Mouse (Mus musculus) intestine, postnatal 0 days (tissue): ENCODE results near the gene Gm21987. TPM values are rescaled to one million over a fixed set of nuclear protein-coding genes. Genes with fewer than 3 reads are reported as not detected.

Experiments used
- ATAC-seq: fragments of 200-750 bp; cut with Nextera tagmentation; 2 replicates; pipeline ENCODE4 v1.8.0; 2017; ENCODE audit warnings: mild to moderate bottlenecking, moderate TSS enrichment, moderate library complexity
- H3K27ac ChIP-seq: fragments of 300-500 bp; sonication (generic); 2 replicates; pipeline ENCODE4 v1.5.1; 2014; ENCODE audit warnings: mild to moderate bottlenecking, low read depth, low read length, moderate library complexity
- H3K27me3 ChIP-seq: fragments of 300-500 bp; sonication (generic); replicated peaks from 2 replicates; pipeline ENCODE4 v1.6.1; 2014; ENCODE audit warnings: low read length, mixed read lengths; ENCODE audit not compliant: control insufficient read depth, insufficient read depth
- H3K36me3 ChIP-seq: fragments of 300-500 bp; sonication (generic); 2 replicates; pipeline ENCODE4 v1.6.1; 2014; ENCODE audit warnings: mild to moderate bottlenecking, moderate library complexity; ENCODE audit not compliant: control insufficient read depth, insufficient read depth
- H3K4me1 ChIP-seq: fragments of 300-500 bp; sonication (generic); replicated peaks from 2 replicates; pipeline ENCODE4 v1.6.1; 2014; ENCODE audit warnings: antibody characterized with exemption, low read length, mixed read lengths; ENCODE audit not compliant: control insufficient read depth, insufficient read depth
- H3K4me2 ChIP-seq: fragments of 300-500 bp; sonication (generic); replicated peaks from 2 replicates; pipeline ENCODE4 v1.6.1; 2014; ENCODE audit warnings: low read depth, mild to moderate bottlenecking, moderate library complexity
- H3K4me3 ChIP-seq: fragments of 300-500 bp; sonication (generic); 2 replicates; pipeline ENCODE4 v1.5.1; 2014; ENCODE audit warnings: low read depth, low read length
- H3K9ac ChIP-seq: fragments of 300-500 bp; sonication (generic); 2 replicates; pipeline ENCODE4 v1.6.1; 2014; ENCODE audit warnings: mild to moderate bottlenecking, low read depth, low read length
- H3K9me3 ChIP-seq: fragments of 300-500 bp; sonication (generic); 2 replicates; pipeline ENCODE4 v1.6.1; 2016; ENCODE audit warnings: mixed run types; ENCODE audit not compliant: control insufficient read depth
- CTCF ChIP-seq: sonication (generic); IDR thresholded peaks from 2 replicates; pipeline ENCODE4 v1.5.1; 2016; ENCODE audit warnings: low read depth, mild to moderate bottlenecking, control low read depth, antibody characterized with exemption, moderate library complexity
- WGBS: fragments of 180-500 bp; shearing (Covaris S2); extraction: QIAGEN DNeasy Blood & Tissue Kit; methylation state at CpG from one replicate; pipeline ENCODE4 v1.1.7; 2014; 5-methylcytosine and 5-hydroxymethylcytosine counted together
- polyA plus RNA-seq: library from polyadenylated mRNA; unstranded; fragments of >200 nt; fragmentation: Nextera tagmentation; extraction: Ambion mirVana; gene quantifications from 2 replicates; pipeline ENCODE4 v1.2.1, GENCODE M21; 2015

Gene Gm21987
- polyA plus RNA-seq, 1 experiment from 2014 or later = 0.38 TPM

DNA sequence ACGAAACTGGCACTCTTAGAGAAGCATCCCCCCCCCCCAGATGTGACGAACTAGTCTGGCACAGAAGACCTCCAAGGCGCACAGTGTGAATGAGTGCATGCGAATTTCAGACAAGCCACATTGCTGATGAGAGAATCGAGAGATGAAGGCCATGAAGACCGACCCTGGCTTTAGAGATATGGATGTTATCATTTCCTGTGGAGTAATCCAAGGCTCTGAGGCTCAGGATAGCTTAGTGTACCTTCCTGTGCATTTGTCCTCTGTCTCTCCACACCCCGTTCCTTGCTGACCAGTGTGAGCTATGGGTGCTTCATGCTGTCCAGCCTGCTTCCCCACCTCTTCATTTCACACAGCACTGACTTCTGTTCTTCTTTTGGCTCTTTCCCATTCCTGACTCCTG is 28.3 kb downstream of the Gm21987 start:
- Histone ChIP-seq H3K27me3 (no peaks in the 10 kb centered on the region), H3K27ac (no peak overlapping the region), H3K9me3 (no peaks in the 10 kb centered on the region), H3K36me3 (no peaks in the 10 kb centered on the region), H3K4me1 (peaks cover 6% of the 10 kb centered on the region; the same call in 1 of the 2 replicates), H3K9ac (no peak overlapping the region), H3K4me2 (no peak overlapping the region), H3K4me3 (no peak overlapping the region)
- no peak for ATAC-seq
- TF ChIP-seq CTCF = no peak
- 80% methylated on average over 7 of the region's 7 CpGs for WGBS

DNA sequence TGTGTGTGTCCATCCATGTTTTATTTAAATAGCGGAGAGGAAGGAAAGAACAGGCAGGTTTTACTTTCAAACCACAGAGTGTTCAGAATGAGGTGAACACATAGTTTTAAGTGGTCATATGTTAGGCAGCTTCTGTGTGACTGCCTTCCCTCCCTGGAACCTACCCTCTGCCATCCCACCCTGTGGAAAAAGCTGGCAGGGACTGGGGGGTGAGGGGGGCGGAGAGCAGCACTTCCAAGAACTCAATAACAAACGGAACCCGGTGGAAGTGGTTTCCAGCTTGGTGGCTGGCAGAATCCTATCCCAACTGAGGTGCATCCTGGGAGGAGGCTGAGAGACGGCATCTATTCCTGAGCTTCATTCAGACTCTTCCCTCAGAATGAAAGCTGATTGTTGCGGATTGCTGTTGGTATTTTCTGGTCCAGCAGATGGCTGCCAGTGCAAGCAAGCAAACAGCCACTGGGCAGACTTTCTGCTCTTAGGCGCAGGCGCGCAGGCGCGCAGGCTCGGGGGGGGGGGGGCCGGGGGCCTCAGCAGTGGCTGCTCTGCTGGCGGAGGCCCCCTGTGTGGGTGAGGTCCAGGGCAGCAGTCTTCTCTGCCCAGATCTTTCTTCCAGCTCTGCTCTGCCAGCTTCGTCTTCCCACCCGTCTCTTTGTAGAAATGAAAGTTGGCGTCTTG is 29.5 kb downstream of the Gm21987 start:
- H3K9ac ChIP-seq = peak overlapping the region; percentile 23; the same call in 1 of the 2 replicates
- no peaks in the 10 kb centered on the region for H3K9me3 ChIP-seq
- peak overlapping the region; percentile 60 for H3K4me2 ChIP-seq
- no peak overlapping the region for H3K27ac ChIP-seq
- H3K27me3 ChIP-seq = no peaks in the 10 kb centered on the region
- ATAC-seq = peak; percentile 45; the same call in 1 of the 2 replicates
- H3K4me3 ChIP-seq = peak overlapping the region; percentile 24; the same call in 1 of the 2 replicates
- peaks cover 6% of the 10 kb centered on the region; the same call in 1 of the 2 replicates for H3K4me1 ChIP-seq
- WGBS = 36% methylated on average over 11 of the region's 17 CpGs
- H3K36me3 ChIP-seq = no peaks in the 10 kb centered on the region
- peak; percentile 70 for TF ChIP-seq CTCF

DNA sequence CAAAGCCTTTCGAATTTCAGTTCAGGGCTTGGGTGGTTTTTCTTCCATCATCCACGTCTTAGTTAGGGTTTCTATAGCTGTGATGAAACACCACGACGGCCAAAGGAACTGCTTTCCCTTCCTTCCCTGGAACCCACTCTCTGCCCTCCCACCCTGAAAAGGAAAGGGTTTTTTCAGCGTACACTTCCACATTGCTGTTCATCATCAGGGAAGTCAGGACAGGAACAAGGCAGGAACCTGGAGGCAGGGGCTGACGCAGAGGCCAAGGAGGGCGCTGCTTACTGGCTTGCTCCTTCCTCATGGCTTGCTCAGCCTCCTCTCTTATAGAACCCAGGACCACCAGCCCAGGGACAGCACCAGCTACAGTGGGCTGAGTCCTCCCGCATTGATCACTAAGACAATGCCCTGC is 30.0 kb downstream of the Gm21987 start:
- 0 out of 2 replicates have a peak, but pooled peaks have one; percentile 25 for ATAC-seq
- no peak for TF ChIP-seq CTCF
- Histone ChIP-seq H3K27ac (no peak overlapping the region), H3K9ac (peak overlapping the region; percentile 23; the same call in 1 of the 2 replicates), H3K4me3 (peak overlapping the region; percentile 24; the same call in 1 of the 2 replicates), H3K27me3 (no peaks in the 10 kb centered on the region), H3K36me3 (no peaks in the 10 kb centered on the region), H3K9me3 (no peaks in the 10 kb centered on the region), H3K4me1 (peaks cover 6% of the 10 kb centered on the region; the same call in 1 of the 2 replicates), H3K4me2 (peak overlapping the region; percentile 60)
- 48% methylated on average over 8 of the region's 8 CpGs for WGBS

DNA sequence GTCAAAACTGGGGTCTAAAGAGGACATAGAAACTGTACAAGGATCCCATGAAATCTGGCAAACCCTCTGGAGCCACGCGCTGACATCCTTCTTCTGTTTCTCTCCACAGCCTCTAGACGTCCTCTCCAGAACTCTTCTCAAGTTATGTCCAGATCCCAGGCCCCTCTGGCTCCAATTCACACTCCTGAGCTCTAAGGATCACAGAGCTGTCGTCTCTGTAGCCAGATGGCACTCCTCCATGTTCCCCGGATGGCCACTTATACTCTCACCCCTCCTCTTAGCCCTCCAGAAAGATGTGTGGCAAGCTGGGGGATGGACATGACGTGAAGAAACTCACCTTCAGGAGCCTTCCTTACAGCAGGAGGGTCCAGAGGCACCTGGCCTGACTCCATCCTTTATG is 30.7 kb downstream of the Gm21987 start:
- Histone ChIP-seq H3K36me3 (no peaks in the 10 kb centered on the region), H3K4me1 (peaks cover 6% of the 10 kb centered on the region; the same call in 1 of the 2 replicates), H3K4me2 (no peak overlapping the region), H3K9ac (no peak overlapping the region), H3K27me3 (no peaks in the 10 kb centered on the region), H3K9me3 (no peaks in the 10 kb centered on the region), H3K4me3 (no peak overlapping the region), H3K27ac (no peak overlapping the region)
- ATAC-seq = no peak
- TF ChIP-seq CTCF = no peak
- 83% methylated on average over 6 of the region's 6 CpGs for WGBS

DNA sequence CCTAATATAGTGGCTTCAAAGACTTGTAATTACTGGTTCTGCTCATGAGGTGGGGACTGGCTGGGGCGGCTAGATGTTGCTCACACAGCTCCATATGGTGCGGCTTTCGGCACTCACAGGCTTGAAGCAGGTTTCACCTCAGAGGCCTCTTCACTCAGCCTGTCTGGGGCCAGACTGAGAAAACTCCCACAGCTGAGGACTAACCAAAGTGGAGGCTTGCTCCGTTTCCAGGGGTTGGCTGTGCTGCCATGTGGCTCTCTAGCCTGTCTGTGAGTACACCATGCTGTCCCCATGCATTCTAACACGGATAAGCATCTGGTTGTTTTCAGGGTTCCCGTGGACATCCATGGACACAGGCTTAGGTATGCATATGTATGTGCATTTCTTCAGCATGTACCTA is 31.8 kb downstream of the Gm21987 start:
- 0 out of 2 replicates have a peak, but pooled peaks have one; percentile 31 for ATAC-seq
- no peak overlapping the region for H3K27ac ChIP-seq
- H3K4me2 ChIP-seq = no peak overlapping the region
- no peaks in the 10 kb centered on the region for H3K36me3 ChIP-seq
- H3K27me3 ChIP-seq = no peaks in the 10 kb centered on the region
- no peak overlapping the region for H3K4me3 ChIP-seq
- H3K9ac ChIP-seq = no peak overlapping the region
- 82% methylated on average over 6 of the region's 6 CpGs for WGBS
- H3K4me1 ChIP-seq = peaks cover 6% of the 10 kb centered on the region; the same call in 1 of the 2 replicates
- TF ChIP-seq CTCF = no peak
- H3K9me3 ChIP-seq = no peaks in the 10 kb centered on the region

DNA sequence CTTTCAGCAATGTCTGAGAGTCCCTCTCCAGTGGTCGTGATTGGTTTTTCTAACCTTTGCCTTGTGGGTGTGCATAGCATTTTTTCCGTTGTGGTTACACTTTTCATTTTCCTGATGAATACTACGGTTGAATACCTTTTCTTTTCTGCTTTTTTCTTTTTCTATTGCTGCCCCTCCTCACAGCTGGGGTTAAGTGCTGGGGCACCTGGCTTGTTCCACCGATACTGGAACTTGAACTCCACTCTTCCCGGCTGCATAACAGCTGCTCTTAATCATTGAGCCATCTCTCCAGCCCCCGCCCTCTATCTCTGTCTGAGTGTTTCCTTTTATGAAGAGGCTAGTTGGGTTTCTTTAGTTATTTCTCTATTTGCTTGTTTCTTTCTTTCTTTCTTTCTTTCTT is 32.2 kb downstream of the Gm21987 start:
- Histone ChIP-seq H3K4me1 (peaks cover 6% of the 10 kb centered on the region; the same call in 1 of the 2 replicates), H3K4me2 (no peak overlapping the region), H3K27ac (no peak overlapping the region), H3K36me3 (no peaks in the 10 kb centered on the region), H3K27me3 (no peaks in the 10 kb centered on the region), H3K9ac (no peak overlapping the region), H3K9me3 (no peaks in the 10 kb centered on the region), H3K4me3 (no peak overlapping the region)
- 17% methylated on average over 6 of the region's 6 CpGs for WGBS
- TF ChIP-seq CTCF = no peak
- ATAC-seq = no peak
